Mouse (Mus musculus) MEL (cell line): Measurements from ENCODE around the gene Micu1.

Source experiments
- CTCF ChIP-seq, 3 experiments: IDR thresholded peaks in 2 of 3; conservative IDR thresholded peaks in 1 of 3; 2 replicates each; pipeline ENCODE4 v1.5.1; 2011 to 2012; ENCODE audit warnings: low read length in 3 of 3, low read depth in 2 of 3, mild to moderate bottlenecking in 2 of 3, improper control_type of control experiment in 1 of 3, inconsistent platforms in 1 of 3, mixed read lengths in 1 of 3, moderate library complexity in 1 of 3; ENCODE audit not compliant: control insufficient read depth in 1 of 3, insufficient read depth in 1 of 3, poor library complexity in 1 of 3, severe bottlenecking in 1 of 3
- EP300 ChIP-seq, 2 experiments: IDR thresholded peaks; 2 replicates each; pipeline ENCODE4 v1.6.1; 2011; ENCODE audit warnings: improper control_type of control experiment in 2 of 2, low read length in 2 of 2, low read depth in 1 of 2, mild to moderate bottlenecking in 1 of 2
- ETS1 ChIP-seq: IDR thresholded peaks from 2 replicates; pipeline ENCODE4 v1.6.1; 2012; ENCODE audit warnings: low read depth, mild to moderate bottlenecking, inconsistent platforms, low read length, improper control_type of control experiment, moderate library complexity
- GATA1 ChIP-seq: IDR thresholded peaks from 2 replicates; pipeline ENCODE4 v1.6.1; 2011; ENCODE audit warnings: low read depth, low read length, improper control_type of control experiment
- MAX ChIP-seq: IDR thresholded peaks from 2 replicates; pipeline ENCODE4 v1.6.1; 2011; ENCODE audit warnings: low read length, improper control_type of control experiment
- MXI1 ChIP-seq: IDR thresholded peaks from 2 replicates; pipeline ENCODE4 v1.6.1; 2011; ENCODE audit warnings: mild to moderate bottlenecking, low read depth, low read length, improper control_type of control experiment

DNA sequence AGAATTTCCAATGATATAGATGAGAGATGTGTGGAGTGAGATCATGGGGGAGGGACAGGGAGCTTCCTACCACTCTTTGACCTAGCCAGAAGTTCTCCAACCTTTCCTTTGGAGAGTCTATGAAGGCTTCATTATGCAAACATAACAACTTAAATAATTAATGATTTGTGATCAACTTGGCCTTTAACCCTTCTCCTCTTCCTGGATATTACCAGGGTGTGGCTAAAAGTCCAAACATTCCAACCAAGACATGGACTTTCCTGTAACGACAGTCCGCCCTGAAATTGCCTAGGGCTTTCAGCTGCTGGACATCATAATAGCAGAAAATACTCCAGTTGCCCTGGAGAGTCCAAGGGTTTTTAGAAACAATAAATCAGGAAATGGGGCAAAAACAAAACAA, 23.1 kb upstream of the Micu1 start:
- no peak for TF ChIP-seq ETS1
- TF ChIP-seq MAX = no peak
- no peak for TF ChIP-seq CTCF (IDR thresholded peaks at IDR 0.05 in 2 of 3, conservative IDR thresholded peaks at IDR 0.05 in 1 of 3; ENCODE audit: control insufficient read depth in 1 of 3, insufficient read depth in 1 of 3, low read depth in 2 of 3, low read length in 3 of 3, poor library complexity in 1 of 3, severe bottlenecking in 1 of 3)
- TF ChIP-seq MXI1 = no peak
- no peak for TF ChIP-seq GATA1
- TF ChIP-seq EP300 (IDR thresholded peaks at IDR 0.05; ENCODE audit: low read depth in 1 of 2, low read length in 2 of 2) = no peak
